Mouse (Mus musculus): Measurements from ENCODE around the gene Mdga1.

Mdga1 gene

GRCm38 (mm10) chr17:29778021-29778420, 191.9 kb downstream of the Mdga1 start:
- in situ Hi-C loops (cut with MboI; ENCODE audit: unreplicated experiment in 2 of 2): loop anchor here in 1 of 2 experiments (10.0 kb wide), 1 partner anchor 173 kb away; no protein-coding TSS in a partner anchor

All from v-Abl transformed pro-B cells (cell line).